Mouse (Mus musculus) layer of hippocampus, adult 11-12 months (tissue): ENCODE measurements around the gene Cyth4.
A peak's percentile ranks its signal among the peaks of the same experiment; 100 is the strongest.

Source experiments
- DNase-seq: peaks from one replicate; pipeline ENCODE4 v3.0.0; 2022; ENCODE audit warnings: low spot score

The Cyth4 gene

GRCm38 (mm10) chr15:78596914-78597313, at the start of gene Cyth4:
TSS of gene Cyth4 (plus strand) at chr15:78597047.
- DNase-seq: peak; percentile 61

GRCm38 (mm10) chr15:78547415-78548335, 49.2 kb upstream of the Cyth4 start:
- peak; percentile 29 for DNase-seq

- no peak for DNase-seq
Measured at GRCm38 (mm10) chr15:78548336-78548665, 48.5 kb upstream of the Cyth4 start.

GRCm38 (mm10) chr15:78548711-78549110, 48.1 kb upstream of the Cyth4 start:
- no peak for DNase-seq

- DNase-seq: no peak
Measured at GRCm38 (mm10) chr15:78549189-78549734, 47.6 kb upstream of the Cyth4 start.

- DNase-seq: peak; percentile 39
Measured at GRCm38 (mm10) chr15:78554545-78555313, 42.1 kb upstream of the Cyth4 start.

- no peak for DNase-seq
Measured at GRCm38 (mm10) chr15:78557693-78558535, 38.9 kb upstream of the Cyth4 start.

- no peak for DNase-seq
Measured at GRCm38 (mm10) chr15:78559141-78559979, 37.5 kb upstream of the Cyth4 start.

- DNase-seq: no peak
Measured at GRCm38 (mm10) chr15:78563344-78563743, 33.5 kb upstream of the Cyth4 start.

GRCm38 (mm10) chr15:78563937-78564336, 32.9 kb upstream of the Cyth4 start:
- no peak for DNase-seq

GRCm38 (mm10) chr15:78564764-78565435, 31.9 kb upstream of the Cyth4 start:
- no peak for DNase-seq

- no peak for DNase-seq
Measured at GRCm38 (mm10) chr15:78567608-78568120, 29.2 kb upstream of the Cyth4 start.

GRCm38 (mm10) chr15:78570170-78570569, 26.7 kb upstream of the Cyth4 start:
- no peak for DNase-seq

- no peak for DNase-seq
Measured at GRCm38 (mm10) chr15:78571554-78572269, 25.1 kb upstream of the Cyth4 start.

- DNase-seq: no peak
Measured at GRCm38 (mm10) chr15:78572270-78572600, 24.6 kb upstream of the Cyth4 start.

GRCm38 (mm10) chr15:78572658-78573397, 24.0 kb upstream of the Cyth4 start, which contains the start of gene Rac2:
TSS of gene Rac2 (minus strand) at chr15:78572783.
- no peak for DNase-seq

GRCm38 (mm10) chr15:78576284-78576810, 20.5 kb upstream of the Cyth4 start:
- DNase-seq: no peak

- no peak for DNase-seq
Measured at GRCm38 (mm10) chr15:78583352-78583751, 13.5 kb upstream of the Cyth4 start.

- DNase-seq: no peak
Measured at GRCm38 (mm10) chr15:78585404-78585803, 11.4 kb upstream of the Cyth4 start.
